Mouse (Mus musculus) ES-Bruce4 (cell line): Measurements from ENCODE around the gene Frmd5. TPM values are rescaled to one million over a fixed set of nuclear protein-coding genes. Genes with fewer than 3 reads are reported as not detected.

ENCODE experiments used
- H3K27ac ChIP-seq: 2 replicates; pipeline ENCODE4 v1.5.1; 2012; ENCODE audit warnings: low read length, inconsistent platforms; ENCODE audit not compliant: insufficient read depth
- H3K27me3 ChIP-seq: 2 replicates; pipeline ENCODE4 v1.6.1; 2012; ENCODE audit warnings: mild to moderate bottlenecking, low read length, inconsistent platforms; ENCODE audit not compliant: control insufficient read depth, poor library complexity, insufficient read depth, severe bottlenecking
- H3K36me3 ChIP-seq: 2 replicates; pipeline ENCODE4 v1.6.1; 2012; ENCODE audit warnings: inconsistent platforms, mild to moderate bottlenecking, low read length, moderate library complexity; ENCODE audit not compliant: control insufficient read depth, poor library complexity, insufficient read depth, severe bottlenecking
- H3K4me1 ChIP-seq: one replicate; pipeline ENCODE4 v1.8.1; 2011; ENCODE audit warnings: low read length; ENCODE audit not compliant: control insufficient read depth, insufficient read depth
- H3K4me3 ChIP-seq: 2 replicates; pipeline ENCODE4 v1.5.1; 2011; ENCODE audit warnings: low read depth, mild to moderate bottlenecking, low read length
- H3K9ac ChIP-seq: 2 replicates; pipeline ENCODE4 v1.6.1; 2012; ENCODE audit warnings: low read depth, mild to moderate bottlenecking, inconsistent platforms; ENCODE audit not compliant: poor library complexity, severe bottlenecking
- H3K9me3 ChIP-seq: replicated peaks from 2 replicates; pipeline ENCODE4 v1.6.1; 2012; ENCODE audit warnings: mild to moderate bottlenecking, low read length, inconsistent platforms; ENCODE audit not compliant: control insufficient read depth, poor library complexity, insufficient read depth, severe bottlenecking
- CTCF ChIP-seq: IDR thresholded peaks from one replicate; pipeline ENCODE4 v1.8.1; 2011; ENCODE audit warnings: low read depth, low read length
- EP300 ChIP-seq: IDR thresholded peaks from 2 replicates; pipeline ENCODE4 v1.6.1; 2011; ENCODE audit warnings: low read depth, low read length; ENCODE audit not compliant: insufficient read depth
- POLR2A ChIP-seq: IDR thresholded peaks from one replicate; pipeline ENCODE4 v1.8.1; 2011; ENCODE audit warnings: low read length; ENCODE audit not compliant: insufficient read depth
- polyA plus RNA-seq: library from polyadenylated mRNA; stranded (reverse); fragments of >200 nt; gene quantifications from 2 replicates; pipeline ENCODE4 v1.2.4, GENCODE M21; 2011; ENCODE audit warnings: low read depth; ENCODE audit not compliant: missing spikeins, insufficient read depth, insufficient read length

Frmd5 gene
- polyA plus RNA-seq, 1 experiment: 10.5 TPM

DNA sequence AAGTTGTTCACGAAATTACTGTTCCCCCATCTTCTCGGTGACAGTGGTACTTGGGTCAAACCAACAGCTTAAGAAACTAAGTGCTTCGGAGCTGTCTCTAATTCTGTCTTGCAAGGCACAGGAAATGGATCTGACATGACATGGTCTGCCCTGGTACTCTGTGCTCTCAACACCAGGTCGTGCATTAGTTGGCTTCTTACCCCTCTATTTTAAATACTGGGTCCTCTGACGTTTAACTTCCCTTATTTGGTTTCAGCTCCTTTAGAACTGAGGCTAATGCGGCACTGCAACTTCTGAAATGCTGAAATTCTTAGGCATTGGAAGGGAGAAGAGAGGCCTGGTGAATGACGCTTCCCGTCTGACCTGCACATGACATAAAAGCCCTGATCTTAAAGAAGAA, 48.6 kb downstream of the Frmd5 start:
- no peak for TF ChIP-seq POLR2A
- TF ChIP-seq EP300: no peak
- no peak for TF ChIP-seq CTCF
- Histone ChIP-seq H3K4me3 (no peak overlapping the region), H3K9ac (no peak overlapping the region), H3K27ac (no peak overlapping the region), H3K27me3 (no peaks in the 10 kb centered on the region), H3K36me3 (no peaks in the 10 kb centered on the region), H3K4me1 (no peaks in the 10 kb centered on the region), H3K9me3 (no peaks in the 10 kb centered on the region)

DNA sequence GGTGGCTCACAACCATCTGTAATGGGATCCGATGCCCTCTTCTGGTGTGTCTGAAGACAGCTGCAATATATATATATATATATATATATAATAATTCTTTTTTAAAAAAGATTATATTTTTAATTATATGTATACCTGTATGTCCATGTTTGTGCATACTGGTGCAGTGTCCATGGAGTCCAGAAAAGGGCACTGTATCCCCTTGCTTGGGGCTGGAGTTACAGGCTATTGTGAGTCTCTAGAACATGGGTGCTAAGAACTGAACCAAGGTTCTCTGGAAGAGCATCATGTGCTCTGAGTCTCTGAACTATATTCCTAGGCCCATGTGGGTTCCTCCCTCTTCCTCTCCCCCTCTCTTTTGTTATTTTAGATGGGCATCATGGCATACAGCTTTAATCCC, 50.6 kb downstream of the Frmd5 start:
- no peak overlapping the region for H3K9ac ChIP-seq
- no peak overlapping the region for H3K4me3 ChIP-seq
- H3K36me3 ChIP-seq: no peaks in the 10 kb centered on the region
- H3K27me3 ChIP-seq: no peaks in the 10 kb centered on the region
- H3K9me3 ChIP-seq: no peaks in the 10 kb centered on the region
- H3K4me1 ChIP-seq: no peaks in the 10 kb centered on the region
- no peak for TF ChIP-seq POLR2A
- no peak for TF ChIP-seq EP300
- TF ChIP-seq CTCF: no peak
- no peak overlapping the region for H3K27ac ChIP-seq

DNA sequence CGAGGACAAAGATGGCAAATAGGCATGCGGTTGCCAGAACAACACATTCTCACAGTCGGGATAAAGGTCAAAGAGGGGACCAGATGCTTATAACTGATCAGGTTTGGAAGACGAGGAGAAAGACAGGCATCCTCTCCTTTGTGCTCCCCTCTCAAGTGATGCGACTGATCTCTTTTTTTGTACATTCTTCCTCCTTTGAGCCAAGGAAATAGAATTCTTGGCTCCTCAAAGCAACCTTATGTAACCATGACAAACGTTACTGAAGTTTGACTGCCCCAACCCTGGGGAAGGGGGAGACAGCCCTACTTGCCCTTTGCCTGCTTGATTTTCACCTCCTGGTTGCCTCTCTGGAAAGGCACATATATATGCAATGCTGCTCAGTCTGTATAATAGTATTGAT, 51.8 kb downstream of the Frmd5 start:
- H3K4me1 ChIP-seq: no peaks in the 10 kb centered on the region
- no peak overlapping the region for H3K4me3 ChIP-seq
- H3K36me3 ChIP-seq: no peaks in the 10 kb centered on the region
- no peak overlapping the region for H3K9ac ChIP-seq
- no peaks in the 10 kb centered on the region for H3K27me3 ChIP-seq
- H3K27ac ChIP-seq: no peak overlapping the region
- TF ChIP-seq CTCF (no peak), EP300 (no peak), POLR2A (no peak)
- H3K9me3 ChIP-seq: no peaks in the 10 kb centered on the region

DNA sequence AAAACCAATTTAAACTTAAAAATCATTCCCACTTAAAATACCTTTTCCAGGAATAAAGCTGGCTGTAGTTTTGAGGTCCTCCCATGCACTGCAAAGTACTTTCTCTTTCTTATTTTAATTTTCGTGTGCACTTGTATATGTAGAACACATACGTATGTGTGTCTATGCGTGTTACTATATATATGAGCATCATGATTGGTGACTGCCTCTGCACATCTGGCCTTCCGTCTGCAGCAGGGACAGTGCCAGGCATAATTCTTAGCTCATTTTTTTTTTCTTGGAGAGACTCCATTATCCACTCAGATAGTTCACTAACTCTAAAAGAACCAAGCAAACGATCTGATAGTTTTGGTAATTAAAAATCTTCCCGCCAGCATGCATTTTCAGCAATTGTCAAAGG, 56.8 kb downstream of the Frmd5 start:
- H3K27me3 ChIP-seq: no peaks in the 10 kb centered on the region
- no peak overlapping the region for H3K4me3 ChIP-seq
- no peak overlapping the region for H3K27ac ChIP-seq
- no peaks in the 10 kb centered on the region for H3K4me1 ChIP-seq
- H3K9ac ChIP-seq: no peak overlapping the region
- no peaks in the 10 kb centered on the region for H3K9me3 ChIP-seq
- H3K36me3 ChIP-seq: no peaks in the 10 kb centered on the region
- TF ChIP-seq POLR2A: no peak
- no peak for TF ChIP-seq CTCF
- TF ChIP-seq EP300: no peak

DNA sequence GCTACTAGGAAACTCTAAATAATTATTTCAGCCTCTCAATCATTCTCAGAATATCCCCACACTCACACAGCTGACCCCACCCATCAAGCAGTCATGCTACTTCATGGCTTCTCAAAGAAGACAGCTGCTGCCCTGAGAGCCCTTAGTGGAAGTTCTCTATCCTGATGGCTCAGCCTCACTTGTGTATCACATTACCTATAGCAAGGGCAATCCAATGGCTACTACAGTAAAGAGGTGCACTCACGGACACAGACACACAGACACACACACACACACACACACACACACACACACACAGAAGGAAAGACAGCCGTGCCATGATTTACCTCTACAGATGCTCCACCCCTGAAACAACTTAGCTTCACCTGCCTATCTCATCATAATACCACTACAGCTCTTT, 65.7 kb downstream of the Frmd5 start:
- no peak for TF ChIP-seq POLR2A
- no peak for TF ChIP-seq CTCF
- no peak for TF ChIP-seq EP300
- H3K4me1 ChIP-seq: no peaks in the 10 kb centered on the region
- no peaks in the 10 kb centered on the region for H3K36me3 ChIP-seq
- H3K27ac ChIP-seq: no peak overlapping the region
- H3K27me3 ChIP-seq: no peaks in the 10 kb centered on the region
- H3K9me3 ChIP-seq: no peaks in the 10 kb centered on the region
- no peak overlapping the region for H3K9ac ChIP-seq
- H3K4me3 ChIP-seq: no peak overlapping the region

DNA sequence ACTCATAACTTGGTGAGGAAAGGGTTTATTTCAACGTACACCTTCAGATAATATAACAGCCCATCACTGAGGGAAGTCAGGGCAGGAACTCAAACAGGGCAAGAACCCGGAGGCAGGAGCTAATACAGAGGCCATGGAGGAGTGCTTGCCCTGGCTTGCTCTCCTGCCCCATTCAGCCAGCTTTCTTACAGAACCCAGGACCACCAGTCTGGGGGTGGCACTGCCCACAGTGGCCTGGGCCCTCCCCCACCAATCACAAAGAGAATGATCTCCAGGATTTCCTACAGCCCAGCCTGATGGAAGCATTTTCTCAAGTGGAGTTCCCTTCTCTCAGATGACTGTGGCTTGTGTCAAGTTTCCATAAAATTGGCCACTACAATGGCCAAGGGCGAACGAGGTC, 67.5 kb downstream of the Frmd5 start:
- Histone ChIP-seq H3K9ac (no peak overlapping the region), H3K4me1 (no peaks in the 10 kb centered on the region), H3K4me3 (no peak overlapping the region), H3K36me3 (no peaks in the 10 kb centered on the region), H3K9me3 (no peaks in the 10 kb centered on the region), H3K27me3 (no peaks in the 10 kb centered on the region), H3K27ac (no peak overlapping the region)
- TF ChIP-seq EP300: no peak
- no peak for TF ChIP-seq POLR2A
- no peak for TF ChIP-seq CTCF
